Mouse (Mus musculus): ENCODE results near the gene Agtrap.

Gene Agtrap

DNA sequence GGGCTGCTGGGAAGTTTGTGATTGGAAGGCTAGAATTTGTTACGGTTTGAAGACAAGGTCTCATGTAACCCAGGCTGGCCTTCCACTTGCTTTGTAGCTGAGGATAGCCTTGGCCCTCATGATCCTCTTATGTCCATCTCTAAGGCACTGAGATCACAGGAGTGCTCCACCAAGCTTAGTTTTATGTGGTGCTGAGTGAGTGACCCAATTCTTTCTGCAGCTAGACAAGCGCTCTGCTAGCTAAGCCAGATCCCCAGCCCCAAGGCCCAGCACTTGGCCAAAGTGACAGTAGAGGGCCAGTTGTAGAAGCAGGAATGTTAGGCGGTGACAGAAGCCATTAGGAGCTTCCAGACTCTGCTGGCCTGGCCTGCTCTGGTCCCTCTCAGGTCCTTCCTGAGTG is 16.3 kb upstream of the Agtrap start:
- DNase-seq (ENCODE audit: low read depth, low spot score), result no peak

DNA sequence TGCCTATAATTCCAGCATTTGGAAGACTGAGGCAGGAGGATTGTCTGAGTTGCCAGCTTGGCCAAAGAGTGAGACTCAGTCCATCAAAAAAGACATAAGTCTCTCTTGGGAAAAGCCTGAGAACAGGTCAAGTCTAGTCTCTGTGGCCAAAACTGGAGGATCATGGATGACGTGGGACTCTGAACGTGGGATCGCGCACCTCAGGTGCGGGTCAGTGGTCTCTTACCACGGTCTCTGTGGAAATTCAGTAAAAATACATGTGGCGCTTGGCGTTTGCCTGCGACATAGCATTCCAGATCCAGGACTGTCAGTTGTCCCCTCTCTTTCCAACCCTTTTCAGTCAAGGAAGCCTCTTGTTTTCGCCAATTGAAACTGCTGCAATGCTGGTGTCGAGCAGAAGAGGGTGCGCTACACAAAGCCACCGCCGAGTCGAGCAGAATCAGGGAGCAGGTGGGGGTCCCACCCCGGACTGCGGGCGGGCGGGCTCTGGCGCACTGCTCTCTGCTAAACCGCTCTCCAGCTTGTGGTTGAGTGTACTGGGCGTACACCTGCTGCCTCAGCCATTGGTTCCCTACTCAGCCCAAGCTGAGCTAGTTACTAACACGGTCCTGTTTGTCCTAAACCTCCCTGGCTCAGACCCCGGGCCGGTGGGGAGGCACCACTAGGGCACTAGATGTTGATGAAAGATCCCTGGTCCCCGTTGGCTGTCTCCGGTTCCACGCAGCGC is 14.1 kb upstream of the Agtrap start:
- DNase-seq (ENCODE audit: low read depth, low spot score), result peak; percentile 87

DNA sequence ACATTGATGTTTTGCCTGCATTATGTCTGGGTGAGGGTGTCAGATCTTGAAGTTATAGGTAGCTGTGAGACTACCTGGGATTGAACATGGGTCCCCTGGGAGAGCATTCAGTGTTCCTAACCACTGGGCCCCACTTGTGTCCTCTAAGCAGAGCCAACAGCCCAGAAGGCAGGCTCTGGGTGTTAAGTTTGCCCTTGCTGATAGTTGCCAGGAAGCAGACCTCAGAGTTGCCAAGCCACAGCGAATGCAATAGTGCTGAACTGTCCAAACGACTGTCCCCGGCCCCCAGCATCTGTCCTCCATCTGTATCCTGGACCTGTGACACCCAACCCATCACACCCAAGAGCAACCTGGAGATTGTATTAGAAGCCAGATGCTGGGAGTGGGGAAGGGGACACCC is 10.8 kb upstream of the Agtrap start:
- DNase-seq (ENCODE audit: low read depth, low spot score), result no peak

DNA sequence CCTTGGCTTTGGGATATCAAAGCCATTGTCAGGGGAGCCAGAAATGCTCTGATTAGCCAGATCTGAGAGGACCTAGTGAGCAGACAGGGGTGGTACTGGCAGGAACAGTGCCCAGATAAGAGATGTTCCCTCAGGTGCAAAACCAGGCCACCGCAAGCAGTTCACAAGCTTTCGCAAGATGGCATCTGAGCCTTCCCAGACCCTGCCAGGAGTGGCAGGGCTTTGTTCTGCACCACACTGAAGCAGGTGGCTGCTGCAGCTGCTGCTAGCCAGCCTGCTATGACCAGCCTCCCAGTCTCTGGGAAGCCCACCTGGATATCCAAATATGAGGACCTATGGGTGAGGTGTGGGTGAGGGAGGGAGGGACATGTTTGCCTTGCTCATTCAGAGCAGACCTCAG is 10.1 kb upstream of the Agtrap start:
- DNase-seq (ENCODE audit: low read depth, low spot score), result no peak

DNA sequence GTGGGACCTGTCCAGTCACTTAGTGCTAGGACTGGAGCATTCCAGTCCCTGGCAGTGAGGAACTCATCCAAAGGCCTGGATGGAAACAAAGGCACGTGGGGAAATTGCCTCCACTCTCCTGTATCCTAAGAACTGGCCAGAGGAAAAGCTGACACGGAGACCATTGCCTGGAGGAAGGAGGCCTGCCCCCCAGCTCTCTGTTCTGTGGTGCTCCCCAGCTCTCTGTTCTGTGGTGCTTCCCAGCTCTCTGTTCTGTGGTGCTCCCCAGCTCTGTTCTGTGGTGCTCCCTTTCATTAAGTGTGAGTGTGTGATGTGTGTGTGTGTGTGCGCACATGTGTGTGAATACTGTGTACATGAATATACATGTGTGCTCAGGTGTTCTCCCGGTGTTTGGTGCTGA is 7.2 kb upstream of the Agtrap start:
- DNase-seq (ENCODE audit: low read depth, low spot score), result peak; percentile 78

DNA sequence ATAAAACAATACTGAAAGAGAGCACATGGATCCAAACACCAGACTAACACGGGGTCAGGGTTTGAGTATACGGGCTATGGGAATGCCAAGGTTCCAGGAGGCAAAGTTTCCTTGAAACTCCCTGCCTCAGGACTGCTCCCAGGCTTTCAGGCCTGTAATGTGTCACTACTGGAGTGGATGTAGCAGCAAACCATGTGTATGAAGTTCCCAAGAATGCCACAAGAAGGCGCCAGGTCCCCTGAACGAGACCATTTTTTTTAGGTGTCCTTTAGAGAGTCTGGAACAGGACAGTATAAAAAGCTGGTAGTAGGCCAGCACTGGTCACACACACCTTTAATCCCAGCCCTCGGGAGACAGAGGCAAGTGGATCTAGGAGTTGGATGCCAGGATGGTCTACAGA is 6.3 kb upstream of the Agtrap start:
- DNase-seq (ENCODE audit: low read depth, low spot score), result peak; percentile 81

DNA sequence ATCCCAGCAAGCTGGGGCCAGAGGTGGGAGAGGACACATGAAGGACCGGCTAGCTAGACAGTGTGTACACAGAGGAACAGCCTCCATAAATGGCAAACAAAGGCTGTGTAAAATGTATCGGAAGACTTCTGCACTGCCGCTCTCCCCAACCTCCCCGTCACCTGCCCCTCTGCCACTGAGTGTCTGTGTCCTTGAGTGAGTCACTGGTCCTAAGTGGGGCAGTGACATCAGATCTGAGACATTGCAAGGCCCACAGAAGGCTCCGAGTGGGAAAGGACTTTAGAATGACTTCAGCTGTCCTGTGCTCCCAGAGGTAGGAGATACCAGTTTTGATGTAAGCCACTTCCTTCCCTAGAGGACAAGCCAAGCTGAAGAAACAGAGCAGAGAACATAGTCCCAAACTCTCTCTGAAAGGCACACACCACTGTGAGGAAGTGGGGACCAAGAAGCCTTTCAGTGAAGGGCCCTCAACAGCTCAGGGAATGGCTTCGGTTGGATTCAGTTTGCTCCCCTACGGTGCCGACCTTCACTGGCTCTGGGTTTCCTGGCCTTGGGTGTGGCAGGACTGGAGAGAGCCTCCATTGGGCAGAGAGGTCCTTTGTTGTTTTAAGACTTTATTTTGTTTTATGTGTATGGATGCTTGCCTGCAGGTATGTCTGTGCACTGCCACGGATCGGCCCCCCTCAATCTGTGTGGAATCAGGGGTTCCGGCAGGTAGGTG is 4.9 kb upstream of the Agtrap start:
- DNase-seq (ENCODE audit: low read depth, low spot score), result peak; percentile 61

DNA sequence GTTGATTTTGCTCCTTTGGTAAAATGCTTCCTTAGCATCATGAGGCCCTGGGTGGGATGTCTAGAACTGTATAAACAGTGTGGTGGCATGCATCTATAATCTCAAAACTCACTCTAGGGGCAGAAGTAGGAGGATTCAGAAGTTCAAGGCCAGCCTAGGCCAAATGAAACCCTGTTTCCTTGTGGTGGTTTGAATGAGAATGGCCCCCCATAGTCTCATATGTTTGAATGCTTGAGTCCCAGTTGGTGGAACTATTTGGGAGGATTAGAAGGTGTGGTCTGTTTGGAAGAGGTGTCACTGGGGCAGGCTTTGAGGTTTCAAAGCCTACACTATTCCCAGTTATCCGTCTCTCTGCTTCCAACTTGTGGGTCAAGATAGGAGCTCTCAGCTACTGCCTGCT is 3.4 kb upstream of the Agtrap start:
- DNase-seq (ENCODE audit: low read depth, low spot score), result peak; percentile 88

DNA sequence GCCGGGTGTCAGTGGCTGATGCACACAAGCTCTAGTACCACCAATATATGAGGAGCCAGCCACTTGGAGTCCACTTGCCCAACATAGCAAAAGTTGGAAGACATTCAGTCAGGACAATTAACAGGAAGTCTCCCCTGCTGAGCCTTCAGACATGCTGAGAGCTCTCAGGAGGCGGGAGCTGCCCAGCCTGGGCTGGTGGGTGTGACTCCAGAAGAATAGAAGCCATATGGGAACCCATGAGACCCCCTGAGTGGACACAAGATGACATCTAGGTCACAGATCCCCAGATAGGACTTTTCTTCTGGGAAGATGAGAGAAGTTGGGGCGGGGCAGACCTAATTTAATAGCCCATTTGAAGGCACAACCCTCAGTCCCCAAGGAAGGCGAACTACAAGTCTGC is 1.3 kb upstream of the Agtrap start:
- peak; percentile 86 for DNase-seq (ENCODE audit: low read depth, low spot score)

DNA sequence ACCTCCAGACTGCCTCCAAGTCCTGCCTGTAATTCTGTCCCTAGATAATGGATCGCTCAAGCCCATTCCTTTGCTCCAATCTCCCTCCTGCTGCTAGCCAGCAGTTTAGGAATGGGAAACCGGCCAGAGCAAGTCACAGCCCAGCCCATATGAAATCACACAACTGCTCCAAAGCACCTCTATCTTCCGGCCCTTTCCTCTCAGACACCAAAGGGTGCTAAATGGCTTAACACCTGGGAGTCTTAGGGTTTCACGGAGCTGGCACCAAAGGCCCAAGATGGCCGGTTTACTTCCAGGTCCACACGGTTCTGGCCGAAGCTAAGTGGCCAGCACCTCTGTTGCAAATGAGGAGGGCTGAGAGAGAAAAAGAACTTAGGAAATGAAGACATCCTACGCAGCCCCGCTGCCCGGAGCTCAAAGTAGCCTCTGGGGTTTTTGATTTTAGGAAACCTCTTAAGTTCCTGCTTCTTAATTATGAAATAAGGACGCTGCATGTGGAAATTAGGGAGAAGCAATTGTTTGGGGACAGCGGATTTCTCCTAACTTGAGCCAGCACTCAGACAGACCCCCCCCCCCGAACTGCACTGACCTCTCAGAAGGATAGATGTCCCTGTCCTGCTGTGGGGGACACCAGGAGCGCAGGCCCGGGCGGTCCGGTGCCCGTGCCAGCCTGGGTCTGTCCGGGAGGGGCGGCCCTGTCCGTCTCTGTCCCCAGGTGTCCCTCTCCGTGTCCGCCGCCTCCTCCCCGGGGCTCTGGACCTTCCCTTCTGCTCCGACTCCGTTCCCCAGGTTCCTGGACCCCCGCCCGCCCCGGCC is 532 bp downstream of the Agtrap start:
- DNase-seq (ENCODE audit: low read depth, low spot score), result peak; percentile 93

DNA sequence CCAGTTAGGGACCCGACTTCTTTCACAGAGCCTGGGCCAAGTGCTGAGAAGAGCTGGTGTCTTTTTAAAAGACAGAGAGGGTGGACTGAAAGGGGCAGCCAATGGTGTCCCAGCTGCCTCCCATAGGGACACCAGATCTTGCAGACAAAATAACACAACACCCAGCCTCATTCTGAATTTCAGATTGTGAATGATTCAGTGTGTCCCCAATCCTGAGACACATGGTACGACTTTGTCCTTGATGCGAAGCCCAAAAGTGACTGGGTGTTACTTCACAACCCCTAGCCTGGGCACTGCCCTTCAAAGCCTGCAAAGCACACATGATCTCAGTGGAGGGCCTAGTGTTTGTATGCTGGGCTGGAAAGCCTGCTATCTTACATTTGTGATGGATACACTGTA is 1.9 kb downstream of the Agtrap start:
- DNase-seq (ENCODE audit: low read depth, low spot score), result no peak

DNA sequence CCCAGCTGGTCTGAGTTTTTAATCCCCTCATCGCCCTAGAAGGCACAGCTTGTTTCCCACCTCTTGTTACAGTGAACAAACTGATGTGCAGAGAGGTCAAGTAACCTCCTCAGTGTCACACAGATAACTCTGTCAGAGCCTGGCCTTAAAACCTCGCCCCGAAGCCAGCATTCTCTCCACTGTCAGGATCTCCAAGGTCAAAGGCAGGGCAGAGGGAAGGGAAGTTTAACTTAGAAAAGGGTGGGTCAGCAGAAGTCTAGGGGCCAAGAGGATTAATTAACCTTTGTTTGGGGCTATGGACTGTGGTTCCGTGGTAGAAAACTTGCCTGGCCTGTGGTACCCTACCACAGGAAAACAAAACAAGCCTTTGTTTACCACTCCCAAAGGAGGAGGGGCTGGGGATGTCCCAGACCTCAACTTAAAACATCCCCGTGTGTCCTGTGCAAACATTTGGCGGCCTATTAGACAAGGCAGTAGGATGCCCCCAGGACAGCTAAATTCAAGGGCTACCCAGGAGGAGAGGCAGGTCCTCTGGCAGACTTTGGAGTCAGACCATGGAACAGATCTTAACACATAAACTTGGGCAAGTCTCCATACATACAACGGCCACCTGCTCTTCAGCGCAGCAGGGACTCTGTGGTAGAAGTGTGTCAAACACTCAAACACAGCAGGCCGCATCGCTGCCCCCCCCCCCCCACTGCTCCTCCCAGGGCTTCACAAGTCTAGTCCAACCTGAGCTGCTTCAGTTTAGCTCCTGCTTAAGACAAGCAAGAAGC is 2.5 kb downstream of the Agtrap start:
- peak; percentile 97 for DNase-seq (ENCODE audit: low read depth, low spot score)

DNA sequence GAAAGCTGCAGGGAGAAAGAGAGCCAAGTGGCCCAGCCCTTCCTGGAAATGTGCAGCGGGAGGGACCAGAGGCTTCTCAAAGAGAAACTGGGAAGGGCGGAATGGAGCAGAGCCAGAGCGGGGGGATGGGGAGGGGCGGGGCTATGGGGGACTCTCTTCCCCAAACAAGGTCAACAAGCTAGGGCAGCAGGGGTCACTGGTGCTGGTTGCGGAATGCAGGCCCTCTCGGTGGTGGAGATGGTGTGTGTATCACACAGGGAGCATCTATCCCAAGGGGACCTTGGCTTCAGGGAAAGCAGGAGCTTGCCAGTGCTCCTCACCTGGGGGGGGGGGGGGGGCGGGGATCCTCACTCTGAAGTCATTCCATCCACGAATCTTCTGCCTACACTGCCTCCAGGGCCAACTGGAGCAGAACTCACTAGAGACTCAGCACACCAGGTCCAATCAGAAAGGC is 3.5 kb downstream of the Agtrap start:
- peak; percentile 99 for DNase-seq (ENCODE audit: low read depth, low spot score)

DNA sequence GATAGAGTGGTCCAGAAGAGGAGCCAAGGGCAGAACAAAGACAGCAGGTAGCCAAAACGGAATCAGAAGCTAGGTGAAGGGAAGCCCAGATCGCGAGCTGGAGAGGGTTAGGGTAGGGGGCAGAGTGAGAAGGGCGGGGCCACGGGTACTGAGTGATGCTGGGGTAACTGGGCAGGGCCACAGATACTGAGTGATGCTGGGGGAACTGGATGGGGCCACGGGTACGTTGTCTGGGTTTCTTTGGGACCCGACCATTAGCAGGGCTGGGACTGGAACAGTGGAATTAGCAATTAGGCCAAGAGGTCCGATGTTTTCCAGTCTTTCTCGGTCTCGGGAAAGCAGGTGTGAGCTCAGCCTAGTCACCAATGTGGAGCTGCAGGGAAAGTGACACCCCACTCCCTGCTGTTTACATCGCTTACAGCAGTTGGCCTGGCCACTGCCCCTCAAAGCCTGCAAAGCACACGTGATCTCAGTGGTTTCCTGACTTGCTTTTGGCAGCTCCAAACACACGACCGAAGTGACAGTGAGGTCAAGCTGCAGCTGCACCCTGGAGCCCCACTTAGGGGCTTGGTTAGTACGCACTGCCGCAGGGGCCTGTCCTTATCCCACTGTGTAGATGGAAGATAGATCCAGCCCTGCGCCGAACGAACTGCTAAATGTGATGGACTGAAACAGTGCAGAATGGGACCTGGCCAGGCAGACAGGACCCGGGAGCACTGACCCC is 4.5 kb downstream of the Agtrap start:
- peak; percentile 85 for DNase-seq (ENCODE audit: low read depth, low spot score)

DNA sequence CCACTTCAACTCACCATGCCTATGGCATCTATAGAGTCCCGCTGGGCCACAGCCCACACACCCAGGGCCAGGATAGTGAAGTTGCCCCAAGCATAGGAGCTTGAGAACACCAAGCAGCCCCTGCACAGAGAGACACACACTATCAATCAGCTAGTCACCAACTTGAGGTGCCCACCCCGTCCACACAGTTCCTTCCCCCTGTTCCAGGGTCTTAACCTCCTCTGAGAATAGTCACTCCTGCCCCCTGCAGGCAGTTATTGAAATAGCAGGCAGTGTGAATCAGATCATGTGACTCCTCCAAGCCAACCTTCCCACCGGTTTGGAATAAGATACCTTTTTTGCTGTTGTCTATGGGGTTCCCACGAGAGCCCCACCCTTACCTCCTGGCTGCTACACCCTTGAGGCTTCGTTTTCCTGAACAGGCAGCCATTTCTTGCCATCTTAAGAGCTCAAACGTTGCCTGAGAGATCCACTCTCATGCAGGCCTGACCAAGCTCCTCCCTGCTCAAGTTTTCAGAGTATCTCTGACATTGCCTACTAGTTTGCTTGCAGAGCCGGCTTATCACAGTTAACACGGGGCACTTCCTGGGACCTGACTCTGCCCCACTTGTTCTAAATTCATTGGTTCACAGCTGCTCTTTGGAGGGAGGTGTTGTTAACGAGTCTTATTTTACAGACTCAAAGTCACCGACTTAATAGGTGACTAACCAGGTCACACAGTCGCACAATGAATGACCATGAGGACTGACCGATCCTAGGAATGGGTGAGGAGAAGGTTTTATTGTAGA is 5.4 kb downstream of the Agtrap start:
- DNase-seq (ENCODE audit: low read depth, low spot score), result peak; percentile 88

DNA sequence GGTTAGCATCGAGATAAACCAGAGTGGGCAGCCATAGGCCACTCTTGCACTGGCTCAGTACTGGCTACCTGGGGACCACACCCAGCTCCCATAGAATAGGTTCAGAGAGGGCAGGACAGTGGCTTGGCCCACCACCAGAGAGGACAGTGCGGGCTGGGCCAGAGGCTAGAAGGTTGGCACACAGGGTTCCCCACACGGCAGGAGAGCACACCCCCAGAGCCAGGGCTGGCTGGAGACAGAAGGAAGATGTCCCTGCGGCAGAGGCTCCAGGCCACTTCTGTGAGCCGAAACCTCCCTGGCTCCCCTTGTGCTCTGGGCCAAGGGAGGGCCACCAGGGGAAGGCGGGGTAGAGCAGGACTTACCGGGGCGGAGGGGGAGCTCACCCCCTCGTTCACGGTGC is 6.6 kb downstream of the Agtrap start:
- no peak for DNase-seq (ENCODE audit: low read depth, low spot score)

DNA sequence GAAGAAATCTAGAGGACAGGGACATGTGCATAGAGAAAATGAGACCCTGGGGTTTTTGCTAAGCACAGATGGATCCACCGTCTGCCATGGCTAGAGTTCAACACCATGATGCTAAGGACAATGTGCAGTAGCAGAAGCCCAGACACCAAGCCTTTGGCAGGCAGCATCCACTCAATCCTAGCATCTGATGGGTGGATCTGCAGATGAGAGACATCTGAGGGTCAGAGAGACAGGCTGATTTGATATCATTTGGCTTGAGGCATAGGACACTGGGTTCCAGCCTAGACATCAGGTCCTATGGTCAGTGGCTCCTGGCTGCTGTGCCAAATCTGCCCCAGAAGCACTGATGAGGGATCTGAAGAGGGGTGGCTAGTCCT is 7.2 kb downstream of the Agtrap start:
- DNase-seq (ENCODE audit: low read depth, low spot score), result no peak

DNA sequence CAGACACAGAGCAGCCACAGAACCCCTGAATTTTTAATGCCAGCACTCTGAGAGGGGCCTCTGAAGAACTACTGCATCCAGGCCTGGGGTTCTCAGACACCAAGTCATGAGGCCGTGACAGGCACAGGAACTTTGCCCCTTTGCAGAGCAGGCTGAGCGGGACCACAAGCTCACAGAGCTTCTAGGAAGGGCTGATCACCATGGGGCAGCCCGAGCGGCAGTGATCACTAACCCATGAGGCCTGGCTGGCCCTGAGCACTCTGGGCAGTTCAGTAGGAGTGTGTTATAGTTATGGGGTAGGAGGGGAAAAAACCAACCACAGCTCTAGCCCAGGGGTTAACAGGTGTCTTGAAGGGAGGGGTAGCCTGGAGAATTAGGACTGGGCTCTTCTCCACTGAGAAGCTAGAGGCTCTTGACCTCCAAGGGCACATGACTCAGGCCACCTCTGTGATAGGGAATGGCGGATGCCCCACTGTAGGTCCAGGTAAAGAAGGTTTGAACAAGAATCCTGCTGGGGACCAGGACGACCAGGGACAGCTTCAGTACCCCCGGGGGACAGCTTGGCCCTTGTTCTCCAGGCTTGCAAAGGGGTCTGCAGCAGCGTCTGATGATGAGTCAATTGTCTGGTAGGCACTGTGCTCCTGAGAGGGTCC is 7.8 kb downstream of the Agtrap start:
- no peak for DNase-seq (ENCODE audit: low read depth, low spot score)

DNA sequence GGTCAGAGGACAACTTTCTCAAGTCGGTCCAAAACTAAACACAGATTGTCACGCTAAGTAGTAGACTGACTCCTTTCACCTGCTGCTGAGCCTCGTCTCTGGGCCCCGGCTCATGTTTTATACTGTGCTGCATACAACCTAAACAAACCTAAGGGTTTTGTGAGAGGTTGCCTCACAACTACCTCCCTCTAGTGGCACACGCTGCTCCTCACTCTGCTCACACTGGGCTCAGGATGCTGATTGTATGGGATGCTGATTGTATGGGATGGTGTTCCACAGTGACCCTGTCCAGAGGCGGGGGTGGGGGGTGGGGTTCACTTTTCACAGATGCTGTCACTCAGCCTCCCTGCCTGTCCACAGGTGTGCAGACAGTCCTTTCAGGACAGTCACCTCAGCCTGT is 8.6 kb downstream of the Agtrap start:
- DNase-seq (ENCODE audit: low read depth, low spot score), result peak; percentile 80

DNA sequence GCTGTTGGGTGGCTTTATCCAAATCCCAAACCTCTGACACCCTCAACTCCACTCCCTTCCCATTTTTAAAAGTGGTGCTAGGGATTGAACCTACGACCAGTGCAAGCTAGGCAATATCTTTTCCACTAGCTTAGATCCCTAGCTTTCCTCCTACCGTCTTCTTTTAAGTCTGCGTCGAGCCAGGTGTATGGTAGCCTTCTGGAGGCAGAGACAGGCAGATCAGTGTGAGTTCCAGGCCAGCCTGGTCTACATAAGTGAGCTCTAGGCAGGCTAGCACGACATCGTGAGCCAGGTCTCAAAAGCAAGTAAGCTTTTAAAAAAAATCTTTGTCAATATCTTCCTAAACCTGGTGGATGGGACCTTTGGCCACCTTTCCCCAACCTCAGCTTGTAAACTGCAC is 11.9 kb downstream of the Agtrap start:
- DNase-seq (ENCODE audit: low read depth, low spot score), result no peak
